Mouse (Mus musculus) neutrophil, adult 65 days (primary cell): ENCODE data around the gene Togaram2. TPM values are rescaled to one million over a fixed set of nuclear protein-coding genes. Genes with fewer than 3 reads are reported as not detected.

Experiments used
- total RNA-seq: library from RNA; stranded (reverse); gene quantifications from 2 replicates; pipeline ENCODE4 v1.2.4, GENCODE M21; 2023

Togaram2 gene
- not detected in 2 replicates for total RNA-seq

GRCm38 (mm10) chr17:71673092-71673491 lies at the start of gene Togaram2:
Gene Togaram2, plus strand, starts transcription at chr17:71673261.

GRCm38 (mm10) chr17:71752831-71753230 lies 79.8 kb downstream of the Togaram2 start, which contains the start of gene Pcare:
Gene Pcare, minus strand, starts transcription at chr17:71752894.

GRCm38 (mm10) chr17:71768173-71768572 lies 95.1 kb downstream of the Togaram2 start, which contains the start of gene Clip4:
Gene Clip4, plus strand, starts transcription at chr17:71768473.

Other genes starting within 250 kb of the Togaram2 start
- 8.8 and 21.0 TPM in 2 replicates for gene Gm4707, start 213.3 kb upstream of the Togaram2 start, total RNA-seq
- 69.5 and 102 TPM in 2 replicates for gene Smchd1, start 197.9 kb upstream of the Togaram2 start, total RNA-seq
- gene Ndc80, start 146.4 kb upstream of the Togaram2 start, total RNA-seq = 27.9 and 29.9 TPM in 2 replicates
- gene Spdya, start 121.2 kb upstream of the Togaram2 start, total RNA-seq = not detected in 2 replicates
- 29.6 and 47.4 TPM in 2 replicates for gene Wdr43, start 57.4 kb upstream of the Togaram2 start, total RNA-seq
- gene Pcare, start 79.6 kb downstream of the Togaram2 start, total RNA-seq = not detected in 2 replicates
- not detected in 2 replicates for gene Clip4, start 95.2 kb downstream of the Togaram2 start, total RNA-seq